Mouse (Mus musculus): ENCODE data around the gene Hps4.

DNA sequence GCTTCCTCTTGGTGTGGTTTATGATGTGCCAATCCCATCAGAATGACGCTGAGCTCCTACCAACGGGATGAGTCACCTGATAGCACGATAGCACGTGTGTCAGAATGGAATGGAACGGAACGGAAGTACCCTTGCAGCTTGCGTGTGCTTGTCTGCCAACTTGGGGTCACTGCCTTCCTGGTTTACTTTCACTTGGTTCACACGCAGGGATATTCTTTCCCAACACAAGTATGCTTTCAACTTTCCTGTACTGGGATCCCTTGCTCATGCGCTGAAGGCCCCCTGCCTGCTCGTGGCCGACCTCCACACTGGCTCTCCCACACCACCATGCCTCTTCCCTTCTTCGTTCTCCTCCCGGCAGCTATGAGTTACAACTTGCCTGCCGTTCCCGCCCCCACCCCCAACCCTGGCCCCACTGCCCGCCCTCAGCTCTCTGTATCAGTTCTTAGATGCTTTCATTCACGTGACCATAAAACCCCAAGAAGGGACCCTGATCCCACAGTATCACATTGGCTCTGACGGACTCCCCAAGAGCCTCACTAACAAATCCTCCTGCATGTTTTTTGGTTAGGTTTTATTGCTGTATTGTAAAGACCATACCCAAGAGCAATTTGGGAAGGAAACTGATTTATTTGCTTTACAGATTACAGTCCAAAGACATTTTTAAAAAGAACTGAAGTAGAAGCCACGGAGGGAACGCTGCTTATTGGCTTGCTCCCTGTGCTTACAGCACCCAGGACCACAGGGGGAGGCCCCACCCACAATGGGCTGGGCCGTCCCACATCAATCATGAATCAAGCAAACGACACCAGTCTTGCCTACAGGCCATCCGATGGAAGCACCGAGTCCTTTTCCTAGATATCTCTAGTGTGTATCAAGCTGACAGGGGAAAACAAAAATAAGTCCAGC, 18.0 kb upstream of the Hps4 start:
- TF ChIP-seq CTCF (IDR thresholded peaks at IDR 0.05; ENCODE audit: insufficient read depth, low read depth, low read length) (no peak), POLR2A (IDR thresholded peaks at IDR 0.05; ENCODE audit: insufficient read depth, low read depth, low read length) (no peak)

Data from olfactory bulb, adult 2 months (tissue).